Mouse (Mus musculus): ENCODE data around the gene Slc30a3.

- TF ChIP-seq CTCF (IDR thresholded peaks at IDR 0.05; ENCODE audit: low read depth) (no peak), EP300 (IDR thresholded peaks at IDR 0.05; ENCODE audit: low read depth) (no peak)
These were observed 24.1 kb downstream of the Slc30a3 start for GRCm38 (mm10) chr5:31083949-31084348.

All from liver, embryonic 14.5 days (tissue).